Mouse (Mus musculus) limb, embryonic 14.5 days (tissue): ENCODE results near the gene Ank2. TPM values are rescaled to one million over a fixed set of nuclear protein-coding genes. Genes with fewer than 3 reads are reported as not detected.

Experiments
- ATAC-seq: fragments of 200-750 bp; cut with Nextera tagmentation; 2 replicates; pipeline ENCODE4 v1.8.0; 2017; ENCODE audit warnings: low read depth, moderate number of reproducible peaks, moderate TSS enrichment; ENCODE audit not compliant: low FRiP score
- DNase-seq: peaks from one replicate; pipeline ENCODE4 v3.0.0-alpha.2; 2015; ENCODE audit warnings: low spot score
- H3K27ac ChIP-seq: fragments of 300-500 bp; sonication (generic); replicated peaks from 2 replicates; pipeline ENCODE4 v1.5.1; 2014; ENCODE audit warnings: low read depth, mild to moderate bottlenecking, low read length, moderate library complexity, mixed read lengths
- H3K27me3 ChIP-seq: fragments of 300-500 bp; sonication (generic); 2 replicates; pipeline ENCODE4 v1.6.1; 2014; ENCODE audit warnings: low read length, mixed read lengths; ENCODE audit not compliant: control insufficient read depth, insufficient read depth
- H3K36me3 ChIP-seq: fragments of 300-500 bp; sonication (generic); 2 replicates; pipeline ENCODE4 v1.6.1; 2014; ENCODE audit warnings: mild to moderate bottlenecking, low read length, moderate library complexity, mixed read lengths; ENCODE audit not compliant: control insufficient read depth, insufficient read depth
- H3K4me1 ChIP-seq: fragments of 300-500 bp; sonication (generic); 2 replicates; pipeline ENCODE4 v1.6.1; 2014; ENCODE audit warnings: antibody characterized with exemption, low read length, mixed read lengths; ENCODE audit not compliant: control insufficient read depth, insufficient read depth
- H3K4me2 ChIP-seq: fragments of 300-500 bp; sonication (generic); replicated peaks from 2 replicates; pipeline ENCODE4 v1.6.1; 2014; ENCODE audit warnings: low read depth, mild to moderate bottlenecking, low read length, moderate library complexity; ENCODE audit not compliant: severe bottlenecking
- H3K4me3 ChIP-seq: fragments of 300-500 bp; sonication (generic); replicated peaks from 2 replicates; pipeline ENCODE4 v1.5.1; 2014; ENCODE audit warnings: low read length
- H3K9ac ChIP-seq: fragments of 300-500 bp; sonication (generic); 2 replicates; pipeline ENCODE4 v1.6.1; 2014; ENCODE audit warnings: mild to moderate bottlenecking, low read depth, low read length, moderate library complexity; ENCODE audit not compliant: severe bottlenecking
- H3K9me3 ChIP-seq: fragments of 300-500 bp; sonication (generic); 2 replicates; pipeline ENCODE4 v1.6.1; 2016; ENCODE audit warnings: low read length; ENCODE audit not compliant: control insufficient read depth
- POLR2A ChIP-seq: fragments of 200-500 bp; IDR thresholded peaks from 2 replicates; pipeline ENCODE4 v1.8.0; 2012; ENCODE audit warnings: inconsistent platforms, mild to moderate bottlenecking, moderate library complexity, borderline replicate concordance; ENCODE audit not compliant: insufficient read depth, insufficient read length; ENCODE audit errors: extremely low read depth
- WGBS: fragments of 180-500 bp; shearing (Covaris S2); extraction: QIAGEN DNeasy Blood & Tissue Kit; methylation state at CpG from one replicate; pipeline ENCODE4 v1.1.7; 2014; 5-methylcytosine and 5-hydroxymethylcytosine counted together
- polyA plus RNA-seq, 2 experiments: library from polyadenylated mRNA; depleted of rRNA in 1 of 2; stranded (reverse) in 1 of 2; unstranded in 1 of 2; fragments of >200 nt; fragmentation: Nextera tagmentation in 1 of 2; extraction: Ambion mirVana in 1 of 2; gene quantifications; 2 replicates each; pipeline versions ENCODE4 v1.2.1 to v1.2.3; 2012 to 2014

Ank2 gene
- polyA plus RNA-seq, 2 experiments: 33.0 to 41.6 TPM

GRCm38 (mm10) chr3:127129750-127130149 is 369.4 kb downstream of the Ank2 start:
- Histone ChIP-seq H3K27me3 (no peaks in the 10 kb centered on the region), H3K36me3 (no peaks in the 10 kb centered on the region), H3K4me3 (no peak overlapping the region), H3K9me3 (no peaks in the 10 kb centered on the region), H3K27ac (no peak overlapping the region), H3K4me1 (peaks cover 11% of the 10 kb centered on the region), H3K9ac (no peak overlapping the region), H3K4me2 (no peak overlapping the region)
- no peak for ATAC-seq
- no peak for TF ChIP-seq POLR2A
- 19% methylated on average over 1 of the region's 1 CpGs for WGBS
- no peak for DNase-seq

- no peak for DNase-seq
- TF ChIP-seq POLR2A: no peak
- no peak overlapping the region for H3K9ac ChIP-seq
- no peaks in the 10 kb centered on the region for H3K9me3 ChIP-seq
- no peak overlapping the region for H3K4me2 ChIP-seq
- no peak overlapping the region for H3K27ac ChIP-seq
- WGBS: 70% methylated on average over 1 of the region's 1 CpGs
- H3K36me3 ChIP-seq: no peaks in the 10 kb centered on the region
- peaks cover 31% of the 10 kb centered on the region for H3K4me1 ChIP-seq
- no peak for ATAC-seq
- H3K4me3 ChIP-seq: no peak overlapping the region
- no peaks in the 10 kb centered on the region for H3K27me3 ChIP-seq
These were observed 371.5 kb downstream of the Ank2 start for GRCm38 (mm10) chr3:127127611-127128010.

- no peaks in the 10 kb centered on the region for H3K27me3 ChIP-seq
- no peak overlapping the region for H3K4me3 ChIP-seq
- no peak overlapping the region for H3K4me2 ChIP-seq
- no peak for TF ChIP-seq POLR2A
- DNase-seq: no peak
- H3K9me3 ChIP-seq: no peaks in the 10 kb centered on the region
- ATAC-seq: no peak
- 56% methylated on average over 3 of the region's 3 CpGs for WGBS
- H3K36me3 ChIP-seq: no peaks in the 10 kb centered on the region
- H3K4me1 ChIP-seq: peaks cover 32% of the 10 kb centered on the region
- no peak overlapping the region for H3K9ac ChIP-seq
- no peak overlapping the region for H3K27ac ChIP-seq
These were observed 372.9 kb downstream of the Ank2 start for GRCm38 (mm10) chr3:127126220-127126619.

GRCm38 (mm10) chr3:127124375-127124993 is 374.7 kb downstream of the Ank2 start:
- H3K4me3 ChIP-seq: no peak overlapping the region
- H3K4me2 ChIP-seq: no peak overlapping the region
- H3K36me3 ChIP-seq: no peaks in the 10 kb centered on the region
- H3K27ac ChIP-seq: 0 out of 2 replicates have a peak overlapping the region, but pooled peaks have one; percentile 67
- DNase-seq (no peak), ATAC-seq (peak; percentile 41; the same call in 1 of the 2 replicates)
- no peaks in the 10 kb centered on the region for H3K27me3 ChIP-seq
- WGBS: 63% methylated on average over 10 of the region's 10 CpGs
- H3K9me3 ChIP-seq: no peaks in the 10 kb centered on the region
- no peak overlapping the region for H3K9ac ChIP-seq
- no peak for TF ChIP-seq POLR2A
- peaks cover 25% of the 10 kb centered on the region for H3K4me1 ChIP-seq

- TF ChIP-seq POLR2A: no peak
- H3K9ac ChIP-seq: 0 out of 2 replicates have a peak overlapping the region, but pooled peaks have one; percentile 17
- no peaks in the 10 kb centered on the region for H3K36me3 ChIP-seq
- H3K4me1 ChIP-seq: peaks cover 25% of the 10 kb centered on the region
- DNase-seq (no peak), ATAC-seq (no peak)
- H3K4me3 ChIP-seq: no peak overlapping the region
- no peaks in the 10 kb centered on the region for H3K9me3 ChIP-seq
- peak overlapping the region; percentile 21; the same call in 1 of the 2 replicates for H3K4me2 ChIP-seq
- no peaks in the 10 kb centered on the region for H3K27me3 ChIP-seq
- 9% methylated on average over 8 of the region's 8 CpGs for WGBS
- H3K27ac ChIP-seq: no peak overlapping the region; the same call in 1 of the 2 replicates
These were observed 375.8 kb downstream of the Ank2 start for GRCm38 (mm10) chr3:127123376-127123775.
